Mouse (Mus musculus): ENCODE data around the gene Hlf.

DNA sequence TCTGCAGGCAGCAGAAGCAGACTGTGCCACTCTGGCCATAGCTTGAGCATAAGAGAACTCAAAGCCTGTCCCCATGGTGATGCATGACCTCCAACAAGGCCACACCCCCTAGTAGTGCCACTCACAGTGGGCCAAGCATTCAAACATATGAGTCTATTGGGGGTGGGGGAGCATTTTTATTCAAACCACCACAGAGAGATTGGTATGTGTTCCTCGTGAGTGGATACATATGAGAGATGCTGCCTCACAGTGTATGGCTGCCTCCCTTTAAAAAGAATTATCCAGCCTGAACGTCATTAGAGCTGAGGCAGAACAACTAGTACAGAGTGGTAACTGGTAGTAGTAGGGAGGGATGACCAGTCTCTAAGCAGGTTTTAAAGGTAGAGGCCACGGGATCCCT is 33.2 kb upstream of the Hlf start:
- TF ChIP-seq CTCF (IDR thresholded peaks at IDR 0.05; ENCODE audit: control insufficient read depth, insufficient read depth, insufficient read length) (no peak), MAX (IDR thresholded peaks at IDR 0.05) (no peak), MYOG (IDR thresholded peaks at IDR 0.05; ENCODE audit: control insufficient read depth, extremely low read depth, insufficient read length) (no peak), CEBPB (IDR thresholded peaks at IDR 0.05; ENCODE audit: low read depth) (no peak), USF1 (IDR thresholded peaks at IDR 0.05; ENCODE audit: low read depth) (no peak), FOSL1 (IDR thresholded peaks at IDR 0.05; ENCODE audit: insufficient read depth, low read length, poor library complexity, severe bottlenecking) (no peak)
